12 mouse cellular contexts compared by ENCODE assay signal in the genomic region with DNA sequence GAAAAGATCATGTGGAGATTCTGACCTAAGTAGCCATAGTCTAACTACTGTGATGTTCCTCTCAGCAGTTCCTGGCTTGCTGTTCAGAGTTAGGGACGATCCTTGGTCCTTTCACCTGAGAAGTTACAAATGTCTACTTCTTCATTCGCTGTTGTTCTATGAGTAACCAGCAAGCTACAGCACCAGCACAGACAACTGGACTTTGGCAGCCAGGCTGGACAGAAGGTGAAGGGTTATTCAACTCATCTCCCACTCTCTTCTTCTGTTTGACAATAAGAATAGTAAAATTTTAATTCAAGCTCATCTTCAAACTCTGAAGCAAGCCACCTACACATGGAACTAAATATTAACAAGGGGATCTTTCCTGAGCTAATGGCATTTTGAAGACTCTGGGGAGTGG.
"Had no signal": no experiment of that assay in that cellular context is flagged by ENCODE, and none has a peak within 500 bp of the region (broad histone marks: within the 10 kb centered on the region; RNA-seq: fewer than 3 reads in every experiment).

No protein-coding gene starts in this region.

- H3K27ac ChIP-seq: hindbrain, postnatal 0 days; limb, embryonic 13.5 days; liver, embryonic 13.5 days; midbrain, embryonic 12.5 days; neural tube, embryonic 13.5 days; stomach, embryonic 15.5 days had no signal

- H3K4me3 ChIP-seq: limb, embryonic 13.5 days; liver, embryonic 13.5 days; midbrain, embryonic 12.5 days; neural tube, embryonic 13.5 days; stomach, embryonic 15.5 days had no signal

- H3K9me3 ChIP-seq: limb, embryonic 13.5 days; liver, embryonic 13.5 days; midbrain, embryonic 12.5 days; neural tube, embryonic 13.5 days; stomach, embryonic 15.5 days had no signal

- H3K4me2 ChIP-seq: limb, embryonic 13.5 days; liver, embryonic 13.5 days; midbrain, embryonic 12.5 days; neural tube, embryonic 13.5 days; stomach, embryonic 15.5 days had no signal

- DNase-seq: left cerebral cortex, postnatal 4 days; liver, embryonic 13.5 days; lung, adult 18-20 months; retina, postnatal 1 day; thymus, adult 2 months; thymus, postnatal 25 days had no signal

- H3K36me3 ChIP-seq: limb, embryonic 13.5 days; liver, embryonic 13.5 days; midbrain, embryonic 12.5 days; neural tube, embryonic 13.5 days; stomach, embryonic 15.5 days had no signal

- H3K4me1 ChIP-seq: midbrain, embryonic 12.5 days; neural tube, embryonic 13.5 days; stomach, embryonic 15.5 days had no signal

- H3K27me3 ChIP-seq: limb, embryonic 13.5 days; liver, embryonic 13.5 days; midbrain, embryonic 12.5 days; neural tube, embryonic 13.5 days; stomach, embryonic 15.5 days had no signal

- ATAC-seq: hindbrain, postnatal 0 days; midbrain, embryonic 16.5 days had no signal

- H3K9ac ChIP-seq: limb, embryonic 13.5 days; liver, embryonic 13.5 days; midbrain, embryonic 12.5 days; neural tube, embryonic 13.5 days; stomach, embryonic 15.5 days had no signal
